Mouse (Mus musculus) urinary bladder, postnatal 36 days (tissue): ENCODE measurements around the gene Tmem221.
"Not testable (repeated sequence)": the region's sequence is repeated elsewhere in the genome, so short reads cannot be mapped to it uniquely, and the experiment has no call there.

Source experiments
- DNase-seq, 2 experiments: peaks; one replicate each; pipeline ENCODE4 v3.0.0; 2022; ENCODE audit warnings: low spot score in 2 of 2, mixed read lengths in 1 of 2

The Tmem221 gene

GRCm38 (mm10) chr8:71550754-71551153 lies 7.9 kb downstream of the Tmem221 start:
- no peak for DNase-seq

- DNase-seq: no peak
These were observed 11.1 kb downstream of the Tmem221 start for GRCm38 (mm10) chr8:71547590-71547989.

GRCm38 (mm10) chr8:71545053-71545452 lies 13.6 kb downstream of the Tmem221 start:
- no peak for DNase-seq

GRCm38 (mm10) chr8:71543755-71544154 lies 14.9 kb downstream of the Tmem221 start:
- no peak for DNase-seq

- DNase-seq: peak; percentile 90 to 97
These were observed 15.9 kb downstream of the Tmem221 start, which contains the start of gene Mvb12a for GRCm38 (mm10) chr8:71542632-71543343. TSS of gene Mvb12a (plus strand) at chr8:71542922.

GRCm38 (mm10) chr8:71537028-71537867 lies 21.4 kb downstream of the Tmem221 start, which contains the start of gene Bst2:
TSS of gene Bst2 (minus strand) at chr8:71537456.
- peak; percentile 82 to 90 for DNase-seq

GRCm38 (mm10) chr8:71535663-71536062 lies 23.0 kb downstream of the Tmem221 start:
- no peak for DNase-seq

- DNase-seq: no peak
These were observed 24.3 kb downstream of the Tmem221 start for GRCm38 (mm10) chr8:71534263-71534810.

- DNase-seq: not testable (repeated sequence)
These were observed 27.8 kb downstream of the Tmem221 start for GRCm38 (mm10) chr8:71530735-71531467.

- no peak for DNase-seq
These were observed 30.2 kb downstream of the Tmem221 start for GRCm38 (mm10) chr8:71528362-71529073.

GRCm38 (mm10) chr8:71527162-71527870 lies 31.4 kb downstream of the Tmem221 start:
- DNase-seq: no peak

- no peak for DNase-seq
These were observed 32.4 kb downstream of the Tmem221 start for GRCm38 (mm10) chr8:71526272-71526671.

GRCm38 (mm10) chr8:71525226-71526050 lies 33.2 kb downstream of the Tmem221 start, which contains the start of gene Ccdc194:
TSS of gene Ccdc194 (minus strand) at chr8:71525711.
- no peak for DNase-seq

- DNase-seq: peak; percentile 92 to 94
These were observed 37.0 kb downstream of the Tmem221 start for GRCm38 (mm10) chr8:71521634-71522033.

- peak in 1 of 2 experiments; percentile 52 for DNase-seq
These were observed 39.4 kb downstream of the Tmem221 start for GRCm38 (mm10) chr8:71519037-71519825.

GRCm38 (mm10) chr8:71516786-71517185 lies 41.9 kb downstream of the Tmem221 start:
- no peak for DNase-seq

GRCm38 (mm10) chr8:71515043-71515442 lies 43.6 kb downstream of the Tmem221 start:
- no peak for DNase-seq

GRCm38 (mm10) chr8:71513018-71513754 lies 45.5 kb downstream of the Tmem221 start:
- DNase-seq: no peak
